Mouse (Mus musculus) left cerebral cortex, adult 18-20 months (tissue): Measurements from ENCODE around the gene Qtrt2. TPM values are rescaled to one million over a fixed set of nuclear protein-coding genes. Genes with fewer than 3 reads are reported as not detected.

Source experiments
- DNase-seq, 2 experiments: peaks; one replicate each; pipeline ENCODE4 v3.0.0; 2021 to 2022; ENCODE audit warnings: low spot score in 2 of 2, mixed read lengths in 1 of 2
- total RNA-seq, 2 experiments: library from RNA; stranded (reverse); gene quantifications; 2 replicates each; pipeline ENCODE4 v1.2.3; 2021

Qtrt2 gene
- total RNA-seq, 2 experiments from 2014 or later: 30.2 to 34.8 TPM

DNA sequence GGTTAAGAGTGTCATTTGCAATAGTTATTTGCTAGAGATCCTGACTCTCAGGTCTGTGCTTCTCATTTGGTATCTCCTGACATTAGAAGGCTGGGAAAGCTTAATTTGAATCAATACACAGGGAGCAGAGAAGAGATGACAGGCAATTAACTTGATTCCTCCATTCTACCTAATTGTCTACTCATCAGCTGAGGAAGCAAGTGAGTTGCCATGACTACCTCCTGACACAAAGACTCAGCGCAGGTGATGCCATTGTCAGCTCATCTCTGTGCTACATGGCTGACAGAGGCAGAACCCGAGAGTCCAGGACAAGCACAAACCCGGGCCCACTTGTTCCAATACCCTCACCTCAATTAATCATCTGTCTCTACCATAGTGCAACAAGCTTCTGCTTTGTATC, 99.1 kb downstream of the Qtrt2 start:
- no peak for DNase-seq

DNA sequence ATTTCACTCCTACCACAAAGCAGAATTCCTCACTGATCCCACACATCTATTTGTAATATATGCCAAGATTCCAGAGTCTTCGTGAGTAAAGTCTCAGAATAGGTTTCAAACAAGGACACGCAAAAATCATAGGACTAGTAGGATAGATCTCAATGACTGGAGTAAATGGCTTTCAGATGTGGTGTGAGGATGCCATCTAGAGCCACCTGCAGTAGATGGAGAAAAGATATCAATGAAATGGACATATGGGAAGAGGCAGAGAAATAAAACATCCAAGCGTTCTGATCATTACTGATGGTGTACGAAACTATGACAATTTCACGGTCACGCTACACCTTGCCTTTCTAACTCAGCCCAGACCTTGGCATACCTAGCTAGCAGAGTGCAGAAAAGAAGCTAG, 108.2 kb downstream of the Qtrt2 start:
- no peak for DNase-seq

DNA sequence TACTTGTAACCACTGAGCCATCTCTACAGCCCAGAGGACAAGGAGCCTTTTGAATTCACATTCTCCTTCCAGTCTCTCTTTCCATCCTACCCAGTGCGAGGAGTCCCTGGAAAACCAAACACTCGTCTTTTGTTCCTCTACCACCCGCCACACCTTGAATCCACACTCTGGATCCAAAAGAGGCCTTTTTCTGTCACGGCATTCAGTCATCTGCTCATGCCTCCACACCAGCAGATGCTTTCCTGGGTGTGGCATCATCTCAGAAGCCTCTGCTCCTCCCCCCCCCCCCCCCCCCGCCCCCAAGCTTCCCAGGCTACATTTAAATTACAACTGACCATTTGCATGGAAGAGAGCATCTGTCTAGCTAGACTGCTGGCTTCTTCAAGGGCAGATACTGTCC, 110.3 kb downstream of the Qtrt2 start:
- no peak for DNase-seq

DNA sequence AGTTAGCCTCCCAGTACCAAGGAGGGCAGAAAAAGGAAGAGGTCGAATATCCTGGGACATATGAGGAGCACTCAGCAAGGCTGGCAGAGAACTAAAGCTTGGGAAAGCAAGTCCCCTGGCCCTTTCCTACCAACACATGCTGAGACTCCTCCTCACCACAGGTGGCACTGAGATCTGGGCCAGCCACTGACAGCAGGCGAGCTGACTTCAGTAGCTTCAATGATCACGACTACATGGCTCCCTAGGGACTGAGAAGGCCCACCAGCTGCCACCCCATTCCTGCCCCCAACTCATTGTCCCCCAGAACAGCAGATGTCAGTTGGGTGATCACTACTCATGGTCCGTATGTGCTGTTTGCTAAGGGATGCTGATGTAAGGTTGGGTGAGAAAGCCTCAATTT, 112.0 kb downstream of the Qtrt2 start:
- DNase-seq: no peak

Other genes with a start within 250 kb of the Qtrt2 start
- under 1 TPM; 0.49 to 0.84 TPM for gene Drd3, start 172.8 kb downstream of the Qtrt2 start, total RNA-seq
- gene Ccdc191, start 37.0 kb downstream of the Qtrt2 start, total RNA-seq: 1 to 10 TPM; 3.9 to 5.4 TPM
- gene Zdhhc23, start 53.0 kb upstream of the Qtrt2 start, total RNA-seq: 10 to 100 TPM; 25.4 to 26.6 TPM
- 1 to 10 TPM; 1.3 to 1.5 TPM for gene Gramd1c, start 136.5 kb upstream of the Qtrt2 start, total RNA-seq
- gene Atp6v1a, start 212.9 kb upstream of the Qtrt2 start, total RNA-seq: 100 to 1,000 TPM; 509 to 523 TPM
- 10 to 100 TPM; 64.0 to 69.9 TPM for gene Naa50, start 213.0 kb upstream of the Qtrt2 start, total RNA-seq
- gene Usf3, start 246.4 kb upstream of the Qtrt2 start, total RNA-seq: 10 to 100 TPM; 35.8 to 35.9 TPM